Mouse (Mus musculus): ENCODE data around the gene Fes. TPM values are rescaled to one million over a fixed set of nuclear protein-coding genes. Genes with fewer than 3 reads are reported as not detected.

Fes gene
- polyA plus RNA-seq (2014; fragmentation: Nextera tagmentation; extraction: Ambion mirVana), result 10.7 and 11.4 TPM in 2 replicates

DNA sequence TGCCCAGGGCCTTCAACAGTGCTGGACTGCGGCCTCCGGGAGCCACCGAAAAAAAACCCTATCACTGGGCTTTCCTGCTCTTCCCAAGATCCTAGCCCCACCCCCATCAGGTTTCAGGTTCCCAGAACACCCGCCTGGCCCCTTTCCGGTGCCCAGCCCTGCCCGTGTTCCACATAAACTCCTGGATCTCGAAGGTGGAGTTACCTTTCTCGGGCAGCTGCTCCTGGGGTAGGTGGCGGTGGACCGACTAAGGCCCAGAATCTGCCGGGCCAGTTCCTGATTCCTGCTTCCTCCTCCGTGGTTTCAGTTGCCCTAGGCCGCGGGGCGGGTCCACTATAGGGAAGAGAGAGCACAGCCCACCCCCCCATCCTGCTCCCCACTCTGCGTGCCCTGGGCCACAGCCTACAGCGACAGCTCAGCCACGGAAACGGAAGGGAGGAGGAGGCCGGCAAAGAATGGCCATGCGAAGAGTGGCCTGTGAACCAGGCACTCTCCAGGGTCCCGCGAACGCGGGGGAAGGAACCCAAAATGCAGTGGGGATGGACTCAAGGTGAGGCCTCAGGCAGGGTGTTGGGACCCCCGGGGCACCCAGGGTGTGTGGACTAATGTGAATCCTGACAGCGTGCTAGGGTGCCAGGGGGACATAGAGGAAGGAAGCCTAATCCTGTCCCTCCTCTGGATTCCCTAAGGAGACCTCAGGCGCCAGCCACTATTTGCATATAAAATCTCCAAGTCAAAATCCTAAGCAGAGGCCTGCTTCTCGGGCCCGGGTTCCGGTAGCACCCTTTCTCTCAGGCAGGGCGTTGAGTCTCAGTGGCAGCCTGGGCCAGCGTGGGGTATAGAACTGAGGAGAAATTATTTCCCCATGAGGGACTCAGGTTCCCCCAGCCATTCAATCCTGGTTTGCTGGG is at the start of gene Fes:
Fes (minus strand) TSS at position 314 of the 911 bp plus-strand sequence.
- 7% methylated on average over 33 of the region's 33 CpGs for WGBS
- Histone ChIP-seq H3K36me3 (ENCODE audit: control insufficient read depth, insufficient read depth, low read length) (peaks cover 33% of the 10 kb centered on the region), H3K4me2 (replicated peaks; ENCODE audit: low read depth, low read length) (peak within 1 kb of the TSS; percentile 59), H3K27me3 (ENCODE audit: control insufficient read depth, insufficient read depth, low read length) (no peaks in the 10 kb centered on the region), H3K4me1 (ENCODE audit: control insufficient read depth, insufficient read depth, low read length) (peaks cover 7% of the 10 kb centered on the region; the same call in 1 of the 2 replicates), H3K9ac (ENCODE audit: low read depth, low read length) (peak within 1 kb of the TSS; percentile 66), H3K4me3 (ENCODE audit: low read length) (peak within 1 kb of the TSS; percentile 30), H3K27ac (ENCODE audit: low read depth, low read length) (peak within 1 kb of the TSS; percentile 75), H3K9me3 (ENCODE audit: control insufficient read depth, low read length) (no peaks in the 10 kb centered on the region)
- peak; percentile 61 for ATAC-seq (ENCODE audit: low FRiP score, low TSS enrichment)

DNA sequence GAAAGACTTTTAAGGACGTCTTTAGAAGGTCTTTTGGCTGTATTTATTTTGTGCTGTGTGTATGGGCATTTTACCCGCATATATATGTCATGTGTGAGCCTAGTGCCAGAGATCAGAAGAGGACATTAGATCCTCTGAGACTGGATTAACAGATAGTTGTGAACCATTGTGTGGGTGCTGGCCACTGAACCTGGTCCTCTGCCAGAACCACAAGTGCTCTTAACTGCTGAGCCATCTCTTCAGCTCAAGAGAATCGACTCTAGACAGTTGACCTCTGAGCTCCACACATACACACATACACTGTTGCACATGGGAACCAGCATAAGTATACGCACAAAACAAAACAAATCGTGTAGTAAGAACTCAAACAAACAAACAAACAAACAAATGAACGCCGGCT is 48.8 kb upstream of the Fes start:
- Histone ChIP-seq H3K27me3 (ENCODE audit: control insufficient read depth, insufficient read depth, low read length) (no peaks in the 10 kb centered on the region), H3K36me3 (ENCODE audit: control insufficient read depth, insufficient read depth, low read length) (no peaks in the 10 kb centered on the region), H3K9ac (ENCODE audit: low read depth, low read length) (no peak overlapping the region), H3K4me2 (replicated peaks; ENCODE audit: low read depth, low read length) (no peak overlapping the region), H3K9me3 (ENCODE audit: control insufficient read depth, low read length) (no peaks in the 10 kb centered on the region), H3K4me3 (ENCODE audit: low read length) (no peak overlapping the region), H3K4me1 (ENCODE audit: control insufficient read depth, insufficient read depth, low read length) (peaks cover 8% of the 10 kb centered on the region), H3K27ac (ENCODE audit: low read depth, low read length) (no peak overlapping the region)
- WGBS, result 88% methylated on average over 7 of the region's 7 CpGs
- no peak for ATAC-seq (ENCODE audit: low FRiP score, low TSS enrichment)

DNA sequence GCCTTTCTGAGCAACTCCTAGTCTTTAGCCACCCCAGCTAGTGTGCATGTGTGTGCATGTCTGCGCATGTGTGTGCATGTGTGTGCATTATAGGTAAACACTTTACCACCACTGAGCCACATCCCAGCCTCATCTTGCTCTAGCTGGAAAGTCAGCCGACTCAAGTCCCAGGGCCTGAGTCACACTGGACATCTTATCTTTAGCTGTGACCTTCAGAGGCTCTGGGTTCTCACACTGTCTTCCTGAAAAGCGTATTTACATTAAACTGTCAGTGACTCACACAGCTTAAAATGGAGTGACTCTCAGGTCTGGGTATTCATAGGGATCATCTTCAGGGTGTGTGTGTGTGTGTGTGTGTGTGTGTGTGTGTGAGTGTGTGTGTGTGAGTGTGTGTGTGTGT is 47.8 kb upstream of the Fes start:
- no peak overlapping the region for H3K27ac ChIP-seq (ENCODE audit: low read depth, low read length)
- H3K27me3 ChIP-seq (ENCODE audit: control insufficient read depth, insufficient read depth, low read length), result no peaks in the 10 kb centered on the region
- ATAC-seq (ENCODE audit: low FRiP score, low TSS enrichment), result no peak
- peaks cover 8% of the 10 kb centered on the region for H3K4me1 ChIP-seq (ENCODE audit: control insufficient read depth, insufficient read depth, low read length)
- H3K36me3 ChIP-seq (ENCODE audit: control insufficient read depth, insufficient read depth, low read length), result no peaks in the 10 kb centered on the region
- no peak overlapping the region for H3K4me3 ChIP-seq (ENCODE audit: low read length)
- 64% methylated on average over 3 of the region's 3 CpGs for WGBS
- H3K9ac ChIP-seq (ENCODE audit: low read depth, low read length), result no peak overlapping the region
- no peak overlapping the region for H3K4me2 ChIP-seq (replicated peaks; ENCODE audit: low read depth, low read length)
- H3K9me3 ChIP-seq (ENCODE audit: control insufficient read depth, low read length), result no peaks in the 10 kb centered on the region

DNA sequence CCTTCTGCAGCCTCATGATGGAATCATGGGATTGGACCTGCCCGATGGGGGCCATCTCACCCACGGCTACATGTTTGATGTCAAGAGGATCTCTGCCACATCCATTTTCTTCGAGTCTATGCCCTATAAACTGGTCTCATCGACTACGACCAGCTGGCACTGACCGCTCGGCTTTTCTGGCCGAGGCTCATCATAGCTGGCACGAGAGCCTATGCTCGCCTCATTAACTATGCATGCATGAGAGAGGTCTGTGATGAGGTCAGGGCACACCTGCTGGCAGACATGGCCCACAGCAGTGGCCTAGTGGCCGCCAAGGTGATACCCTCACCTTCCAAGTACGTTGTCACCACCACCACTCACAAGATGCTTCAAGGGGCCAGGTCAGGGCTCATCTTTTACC is 41.9 kb upstream of the Fes start:
- Histone ChIP-seq H3K4me3 (ENCODE audit: low read length) (no peak overlapping the region), H3K9ac (ENCODE audit: low read depth, low read length) (no peak overlapping the region), H3K9me3 (ENCODE audit: control insufficient read depth, low read length) (no peaks in the 10 kb centered on the region), H3K4me2 (replicated peaks; ENCODE audit: low read depth, low read length) (no peak overlapping the region), H3K27ac (ENCODE audit: low read depth, low read length) (no peak overlapping the region), H3K4me1 (ENCODE audit: control insufficient read depth, insufficient read depth, low read length) (no peaks in the 10 kb centered on the region), H3K27me3 (ENCODE audit: control insufficient read depth, insufficient read depth, low read length) (no peaks in the 10 kb centered on the region), H3K36me3 (ENCODE audit: control insufficient read depth, insufficient read depth, low read length) (no peaks in the 10 kb centered on the region)
- ATAC-seq (ENCODE audit: low FRiP score, low TSS enrichment), result 0 out of 2 replicates have a peak, but pooled peaks have one; percentile 24
- WGBS, result 78% methylated on average over 12 of the region's 12 CpGs

DNA sequence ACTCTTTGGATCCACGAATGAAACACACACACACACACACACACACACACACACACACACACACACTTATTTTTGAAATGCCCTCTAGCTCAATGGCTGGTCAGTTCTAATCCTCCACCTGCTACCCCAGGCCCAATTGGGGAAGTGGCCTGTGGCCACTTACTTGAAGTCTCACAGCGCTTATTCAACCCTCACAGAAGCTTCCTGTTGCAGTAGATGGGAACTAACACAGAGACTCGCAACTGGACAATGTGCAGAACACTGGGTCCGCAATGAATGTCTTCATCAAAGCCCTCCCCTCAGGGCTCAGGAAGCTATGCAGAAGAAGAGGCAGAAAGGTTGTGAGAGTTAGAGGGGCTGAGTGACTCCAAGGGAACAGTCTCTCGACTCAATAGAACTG is 40.0 kb upstream of the Fes start:
- Histone ChIP-seq H3K9me3 (ENCODE audit: control insufficient read depth, low read length) (no peaks in the 10 kb centered on the region), H3K36me3 (ENCODE audit: control insufficient read depth, insufficient read depth, low read length) (no peaks in the 10 kb centered on the region), H3K9ac (ENCODE audit: low read depth, low read length) (no peak overlapping the region), H3K4me3 (ENCODE audit: low read length) (no peak overlapping the region), H3K27me3 (ENCODE audit: control insufficient read depth, insufficient read depth, low read length) (no peaks in the 10 kb centered on the region), H3K27ac (ENCODE audit: low read depth, low read length) (no peak overlapping the region), H3K4me2 (replicated peaks; ENCODE audit: low read depth, low read length) (no peak overlapping the region), H3K4me1 (ENCODE audit: control insufficient read depth, insufficient read depth, low read length) (0 out of 2 replicates have a peak, but pooled peaks cover 1% of the 10 kb centered on the region)
- WGBS, result 78% methylated on average over 5 of the region's 5 CpGs
- ATAC-seq (ENCODE audit: low FRiP score, low TSS enrichment), result no peak

DNA sequence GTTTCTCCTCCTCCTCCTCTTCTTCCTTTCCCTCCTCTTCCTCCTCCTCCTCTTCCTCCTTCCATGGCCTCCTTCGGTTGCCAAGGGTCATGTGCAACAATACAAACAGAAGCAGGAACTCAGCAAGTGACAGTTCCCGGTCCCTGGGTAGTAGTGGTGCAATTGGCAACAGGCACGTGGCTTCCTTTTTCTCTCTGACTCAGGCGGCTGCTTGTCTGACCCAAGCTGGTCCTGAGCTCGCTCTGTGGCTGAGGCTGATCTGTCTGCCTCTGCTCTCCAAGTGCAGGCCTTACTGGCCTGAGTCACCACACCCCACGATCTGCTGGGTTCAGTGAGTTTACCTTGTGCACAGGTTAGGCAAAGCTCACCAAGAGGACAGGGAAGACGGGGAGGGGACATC is 38.6 kb upstream of the Fes start:
- Histone ChIP-seq H3K4me2 (replicated peaks; ENCODE audit: low read depth, low read length) (no peak overlapping the region), H3K36me3 (ENCODE audit: control insufficient read depth, insufficient read depth, low read length) (no peaks in the 10 kb centered on the region), H3K4me1 (ENCODE audit: control insufficient read depth, insufficient read depth, low read length) (0 out of 2 replicates have a peak, but pooled peaks cover 3% of the 10 kb centered on the region), H3K27ac (ENCODE audit: low read depth, low read length) (no peak overlapping the region), H3K9ac (ENCODE audit: low read depth, low read length) (no peak overlapping the region), H3K4me3 (ENCODE audit: low read length) (no peak overlapping the region), H3K27me3 (ENCODE audit: control insufficient read depth, insufficient read depth, low read length) (no peaks in the 10 kb centered on the region), H3K9me3 (ENCODE audit: control insufficient read depth, low read length) (no peaks in the 10 kb centered on the region)
- ATAC-seq (ENCODE audit: low FRiP score, low TSS enrichment), result no peak
- WGBS, result 63% methylated on average over 7 of the region's 7 CpGs

DNA sequence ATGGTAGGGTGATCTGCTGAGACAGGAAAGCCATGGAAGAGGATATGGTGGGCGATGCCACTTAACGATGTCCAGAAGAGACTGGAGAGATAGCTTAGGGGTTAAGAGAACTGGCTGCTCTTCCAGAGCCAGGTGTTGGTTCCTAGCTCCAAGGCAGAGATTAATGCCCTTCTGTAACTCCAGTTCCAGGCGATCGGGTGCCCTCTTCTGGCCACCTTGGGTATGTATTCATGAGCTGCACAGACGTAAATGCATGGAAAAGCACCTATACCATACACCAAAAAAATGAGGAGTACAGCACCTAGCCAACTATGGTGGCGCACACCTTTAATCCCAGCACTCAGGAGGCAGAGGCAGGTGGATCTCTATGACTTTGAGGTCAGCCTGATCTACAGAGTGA is 37.0 kb upstream of the Fes start:
- Histone ChIP-seq H3K9me3 (ENCODE audit: control insufficient read depth, low read length) (no peaks in the 10 kb centered on the region), H3K4me2 (replicated peaks; ENCODE audit: low read depth, low read length) (no peak overlapping the region), H3K9ac (ENCODE audit: low read depth, low read length) (no peak overlapping the region), H3K27ac (ENCODE audit: low read depth, low read length) (no peak overlapping the region), H3K4me1 (ENCODE audit: control insufficient read depth, insufficient read depth, low read length) (0 out of 2 replicates have a peak, but pooled peaks cover 3% of the 10 kb centered on the region), H3K4me3 (ENCODE audit: low read length) (no peak overlapping the region), H3K36me3 (ENCODE audit: control insufficient read depth, insufficient read depth, low read length) (no peaks in the 10 kb centered on the region), H3K27me3 (ENCODE audit: control insufficient read depth, insufficient read depth, low read length) (no peaks in the 10 kb centered on the region)
- ATAC-seq (ENCODE audit: low FRiP score, low TSS enrichment), result no peak
- 82% methylated on average over 6 of the region's 6 CpGs for WGBS

DNA sequence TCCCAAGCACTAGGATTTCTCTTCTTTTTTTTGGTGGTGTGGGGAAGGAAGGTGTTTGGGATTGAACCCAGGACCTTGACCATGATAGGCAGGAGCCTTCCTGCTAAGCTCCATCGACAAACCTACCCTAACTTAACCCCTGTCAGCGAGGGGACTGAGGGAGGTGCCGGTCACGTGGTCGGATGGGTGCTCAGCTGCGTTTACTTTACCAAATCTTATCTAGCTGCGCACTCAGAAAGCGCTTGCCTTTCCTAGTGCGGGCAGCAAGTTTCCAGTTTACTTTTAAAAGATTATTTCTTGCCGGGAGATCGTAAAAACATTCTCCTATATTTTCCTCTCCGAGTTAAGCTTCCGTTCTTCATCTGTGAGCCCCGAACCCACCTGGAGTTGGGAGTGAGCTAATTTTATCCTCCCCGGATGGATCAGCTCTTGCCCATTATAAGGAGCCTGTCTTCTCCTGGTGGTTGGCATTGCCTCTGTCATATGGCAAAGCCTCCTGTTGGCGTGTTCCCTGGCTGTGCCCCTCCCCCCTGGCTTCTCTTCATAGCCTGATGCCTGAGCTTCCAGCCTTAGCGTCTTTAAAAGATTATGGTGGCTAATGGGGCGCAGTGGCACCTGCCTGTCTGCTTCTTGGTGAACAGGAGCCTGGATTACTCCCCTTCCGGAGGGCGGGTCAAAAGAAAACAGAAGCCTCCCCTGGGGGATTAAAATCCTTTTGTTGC is 35.2 kb upstream of the Fes start:
- peak overlapping the region; percentile 30 for H3K4me2 ChIP-seq (replicated peaks; ENCODE audit: low read depth, low read length)
- 23% methylated on average over 20 of the region's 20 CpGs for WGBS
- no peaks in the 10 kb centered on the region for H3K9me3 ChIP-seq (ENCODE audit: control insufficient read depth, low read length)
- H3K4me1 ChIP-seq (ENCODE audit: control insufficient read depth, insufficient read depth, low read length), result 0 out of 2 replicates have a peak, but pooled peaks cover 3% of the 10 kb centered on the region
- H3K4me3 ChIP-seq (ENCODE audit: low read length), result no peak overlapping the region
- no peak overlapping the region for H3K9ac ChIP-seq (ENCODE audit: low read depth, low read length)
- no peak for ATAC-seq (ENCODE audit: low FRiP score, low TSS enrichment)
- no peaks in the 10 kb centered on the region for H3K27me3 ChIP-seq (ENCODE audit: control insufficient read depth, insufficient read depth, low read length)
- no peaks in the 10 kb centered on the region for H3K36me3 ChIP-seq (ENCODE audit: control insufficient read depth, insufficient read depth, low read length)
- no peak overlapping the region for H3K27ac ChIP-seq (ENCODE audit: low read depth, low read length)

DNA sequence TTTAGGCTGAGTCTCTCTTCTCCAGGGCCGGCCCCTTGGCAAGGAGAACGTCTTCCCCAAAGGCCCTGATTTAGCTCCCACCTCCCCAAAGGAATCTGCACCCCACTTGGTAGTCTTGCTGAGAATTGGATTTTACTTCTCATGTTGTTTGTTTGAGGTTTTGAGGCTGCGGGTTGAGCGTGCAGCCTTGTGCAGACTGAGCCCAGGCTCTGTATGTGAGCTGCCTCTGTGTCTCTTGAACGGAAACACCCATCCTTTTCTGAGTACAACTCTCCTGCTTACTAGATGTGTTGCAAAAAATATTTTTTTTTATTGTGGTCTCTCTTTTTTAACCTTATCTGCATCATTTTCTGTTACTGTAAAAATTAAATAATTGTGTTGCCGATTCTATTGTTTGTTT is 33.8 kb upstream of the Fes start:
- WGBS, result 94% methylated on average over 6 of the region's 6 CpGs
- H3K9ac ChIP-seq (ENCODE audit: low read depth, low read length), result no peak overlapping the region
- H3K4me3 ChIP-seq (ENCODE audit: low read length), result no peak overlapping the region
- no peak for ATAC-seq (ENCODE audit: low FRiP score, low TSS enrichment)
- 0 out of 2 replicates have a peak, but pooled peaks cover 3% of the 10 kb centered on the region for H3K4me1 ChIP-seq (ENCODE audit: control insufficient read depth, insufficient read depth, low read length)
- H3K36me3 ChIP-seq (ENCODE audit: control insufficient read depth, insufficient read depth, low read length), result no peaks in the 10 kb centered on the region
- no peaks in the 10 kb centered on the region for H3K9me3 ChIP-seq (ENCODE audit: control insufficient read depth, low read length)
- H3K27me3 ChIP-seq (ENCODE audit: control insufficient read depth, insufficient read depth, low read length), result no peaks in the 10 kb centered on the region
- H3K27ac ChIP-seq (ENCODE audit: low read depth, low read length), result no peak overlapping the region
- H3K4me2 ChIP-seq (replicated peaks; ENCODE audit: low read depth, low read length), result no peak overlapping the region

Measured in kidney, embryonic 14.5 days (tissue).